Mouse (Mus musculus) kidney, embryonic 14.5 days (tissue): ENCODE results near the gene Dag1. TPM values are rescaled to one million over a fixed set of nuclear protein-coding genes. Genes with fewer than 3 reads are reported as not detected.
"Not testable (repeated sequence)": the region's sequence is repeated elsewhere in the genome, so short reads cannot be mapped to it uniquely, and the experiment has no call there.

Source experiments
- ATAC-seq: fragments of 200-750 bp; cut with Nextera tagmentation; 2 replicates; pipeline ENCODE4 v1.8.0; 2017; ENCODE audit warnings: moderate number of reproducible peaks, mild to moderate bottlenecking, moderate TSS enrichment, moderate library complexity; ENCODE audit not compliant: low FRiP score, low TSS enrichment
- H3K27ac ChIP-seq: fragments of 300-500 bp; sonication (generic); 2 replicates; pipeline ENCODE4 v1.5.1; 2014; ENCODE audit warnings: low read depth, mild to moderate bottlenecking, low read length, moderate library complexity, mixed read lengths
- H3K27me3 ChIP-seq: fragments of 300-500 bp; sonication (generic); 2 replicates; pipeline ENCODE4 v1.6.1; 2014; ENCODE audit warnings: mild to moderate bottlenecking, low read length; ENCODE audit not compliant: control insufficient read depth, insufficient read depth
- H3K36me3 ChIP-seq: fragments of 300-500 bp; sonication (generic); 2 replicates; pipeline ENCODE4 v1.6.1; 2014; ENCODE audit warnings: low read length, mixed read lengths; ENCODE audit not compliant: control insufficient read depth, insufficient read depth
- H3K4me1 ChIP-seq: fragments of 300-500 bp; sonication (generic); 2 replicates; pipeline ENCODE4 v1.6.1; 2014; ENCODE audit warnings: low read length, mixed read lengths; ENCODE audit not compliant: control insufficient read depth, insufficient read depth
- H3K4me2 ChIP-seq: fragments of 300-500 bp; sonication (generic); replicated peaks from 2 replicates; pipeline ENCODE4 v1.6.1; 2014; ENCODE audit warnings: low read depth, mild to moderate bottlenecking, low read length
- H3K4me3 ChIP-seq: fragments of 300-500 bp; sonication (generic); 2 replicates; pipeline ENCODE4 v1.5.1; 2014; ENCODE audit warnings: mild to moderate bottlenecking, low read length
- H3K9ac ChIP-seq: fragments of 300-500 bp; sonication (generic); 2 replicates; pipeline ENCODE4 v1.6.1; 2014; ENCODE audit warnings: low read depth, mild to moderate bottlenecking, low read length, moderate library complexity
- H3K9me3 ChIP-seq: fragments of 300-500 bp; sonication (generic); 2 replicates; pipeline ENCODE4 v1.6.1; 2016; ENCODE audit warnings: low read length; ENCODE audit not compliant: control insufficient read depth
- WGBS: fragments of 180-500 bp; shearing (Covaris S2); extraction: QIAGEN DNeasy Blood & Tissue Kit; methylation state at CpG from one replicate; pipeline ENCODE4 v1.1.7; 2014; 5-methylcytosine and 5-hydroxymethylcytosine counted together
- polyA plus RNA-seq: library from polyadenylated mRNA; unstranded; fragments of >200 nt; fragmentation: Nextera tagmentation; extraction: Ambion mirVana; gene quantifications from 2 replicates; pipeline ENCODE4 v1.2.1, GENCODE M21; 2014

Dag1 gene
- polyA plus RNA-seq, 1 experiment from 2014 or later = 129 TPM

DNA sequence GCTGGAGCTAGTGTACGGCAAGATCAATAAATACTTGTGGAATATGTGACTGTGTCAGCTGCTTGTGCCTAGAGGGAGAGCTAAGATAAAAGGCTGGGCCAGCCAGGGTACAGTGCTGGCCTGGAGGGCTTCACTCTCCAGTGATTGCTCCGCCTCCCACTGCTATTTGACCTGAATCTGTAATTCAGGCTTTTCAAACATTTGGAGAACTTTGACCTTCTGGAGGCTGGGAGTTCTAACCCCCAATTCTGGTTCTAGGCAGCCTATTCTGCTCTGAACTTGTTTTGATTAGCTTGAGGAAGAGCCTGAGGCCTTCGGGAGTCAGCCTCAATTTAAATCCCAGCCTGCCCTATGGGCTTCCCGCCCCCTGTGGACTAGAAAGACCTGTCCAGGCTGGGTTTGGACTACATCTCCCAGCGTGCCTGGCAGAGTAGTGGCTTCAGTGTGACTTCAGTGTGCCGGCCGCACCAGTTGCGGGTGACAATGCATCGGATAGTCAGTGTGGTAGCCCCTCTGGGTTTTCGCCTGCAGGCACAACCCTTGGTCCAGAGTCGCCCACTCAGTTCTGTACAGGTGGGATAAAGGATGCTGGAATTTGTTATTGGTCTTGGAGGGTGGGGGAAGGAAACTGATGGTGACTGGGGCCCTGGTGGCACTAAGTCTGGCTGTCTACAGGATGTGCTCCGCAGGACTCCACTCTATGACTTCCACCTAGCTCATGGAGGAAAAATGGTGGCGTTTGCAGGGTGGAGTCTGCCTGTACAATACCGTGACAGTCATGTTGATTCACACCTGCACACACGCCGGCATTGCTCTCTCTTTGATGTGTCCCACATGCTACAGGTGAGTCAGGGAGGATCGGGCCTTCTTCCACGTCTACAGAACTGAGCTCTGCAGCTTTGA is 32.9 kb upstream of the Dag1 start, which contains the start of gene Amt:
TSS of gene Amt (plus strand) at position 401 of the 903 bp plus-strand sequence.
- peak within 1 kb of the TSS; percentile 39 for H3K4me3 ChIP-seq
- H3K27me3 ChIP-seq = no peaks in the 10 kb centered on the region
- H3K4me1 ChIP-seq = no peaks in the 10 kb centered on the region; the same call in 1 of the 2 replicates
- peak within 1 kb of the TSS; percentile 51 for H3K4me2 ChIP-seq
- peaks cover 13% of the 10 kb centered on the region; the same call in 1 of the 2 replicates for H3K36me3 ChIP-seq
- H3K9ac ChIP-seq = peak within 1 kb of the TSS; percentile 44
- WGBS = 19% methylated on average over 18 of the region's 18 CpGs
- peak within 1 kb of the TSS; percentile 39 for H3K27ac ChIP-seq
- H3K9me3 ChIP-seq = no peaks in the 10 kb centered on the region
- peak; percentile 84 for ATAC-seq

GRCm38 (mm10) chr9:108290773-108291172 is 27.0 kb upstream of the Dag1 start:
- WGBS = 57% methylated on average over 6 of the region's 6 CpGs
- H3K36me3 ChIP-seq = no peaks in the 10 kb centered on the region; the same call in 1 of the 2 replicates
- H3K9ac ChIP-seq = peak overlapping the region; percentile 56
- H3K27me3 ChIP-seq = no peaks in the 10 kb centered on the region
- H3K4me3 ChIP-seq = peak overlapping the region; percentile 59
- ATAC-seq = 0 out of 2 replicates have a peak, but pooled peaks have one; percentile 4
- H3K9me3 ChIP-seq = no peaks in the 10 kb centered on the region
- no peak overlapping the region for H3K27ac ChIP-seq
- H3K4me1 ChIP-seq = peaks cover 4% of the 10 kb centered on the region
- peak overlapping the region; percentile 56 for H3K4me2 ChIP-seq

GRCm38 (mm10) chr9:108290016-108290750 is 26.4 kb upstream of the Dag1 start, which contains the start of gene Nicn1:
Gene Nicn1, plus strand, starts transcription at chr9:108290429.
- H3K4me1 ChIP-seq = peaks cover 4% of the 10 kb centered on the region
- no peaks in the 10 kb centered on the region; the same call in 1 of the 2 replicates for H3K36me3 ChIP-seq
- no peaks in the 10 kb centered on the region for H3K27me3 ChIP-seq
- H3K9me3 ChIP-seq = no peaks in the 10 kb centered on the region
- peak within 1 kb of the TSS; percentile 59 for H3K9ac ChIP-seq
- peak within 1 kb of the TSS; percentile 73 for H3K27ac ChIP-seq
- peak within 1 kb of the TSS; percentile 59 for H3K4me3 ChIP-seq
- WGBS = under 1% methylated on average over 32 of the region's 32 CpGs
- H3K4me2 ChIP-seq = peak within 1 kb of the TSS; percentile 56
- ATAC-seq = peak; percentile 98

DNA sequence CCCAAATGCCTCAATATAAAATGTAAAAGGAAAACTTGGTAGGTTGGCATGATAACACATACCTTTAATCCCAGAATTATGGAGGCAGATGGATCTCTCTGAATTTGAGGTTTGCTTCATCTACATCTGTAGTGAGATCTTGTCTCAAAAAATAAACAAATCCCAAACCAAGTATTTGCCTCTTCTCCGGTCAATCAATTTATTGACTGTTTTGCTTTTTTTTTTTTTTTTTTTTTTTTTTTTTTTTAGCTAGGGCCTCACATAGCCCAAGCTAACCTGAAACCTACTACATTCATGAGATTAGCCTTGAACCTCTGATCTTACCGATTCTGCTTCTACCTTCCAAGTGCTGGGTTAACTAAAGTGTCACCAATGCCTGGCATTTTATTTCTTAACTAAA is 25.6 kb upstream of the Dag1 start:
- H3K4me2 ChIP-seq = peak overlapping the region; percentile 47
- ATAC-seq = no peak
- H3K9me3 ChIP-seq = no peaks in the 10 kb centered on the region
- WGBS = 67% methylated on average over 2 of the region's 2 CpGs
- peak overlapping the region; percentile 59; the same call in 1 of the 2 replicates for H3K4me3 ChIP-seq
- H3K27me3 ChIP-seq = no peaks in the 10 kb centered on the region
- no peaks in the 10 kb centered on the region; the same call in 1 of the 2 replicates for H3K36me3 ChIP-seq
- no peak overlapping the region for H3K27ac ChIP-seq
- peaks cover 4% of the 10 kb centered on the region for H3K4me1 ChIP-seq
- peak overlapping the region; percentile 59; the same call in 1 of the 2 replicates for H3K9ac ChIP-seq

GRCm38 (mm10) chr9:108287526-108288238 is 23.9 kb upstream of the Dag1 start:
- H3K4me3 ChIP-seq, H3K36me3 ChIP-seq, H3K9ac ChIP-seq, ATAC-seq, H3K27ac ChIP-seq, H3K9me3 ChIP-seq, H3K4me1 ChIP-seq, H3K4me2 ChIP-seq, H3K27me3 ChIP-seq: not testable (repeated sequence)
- 93% methylated on average over 4 of the region's 6 CpGs for WGBS

DNA sequence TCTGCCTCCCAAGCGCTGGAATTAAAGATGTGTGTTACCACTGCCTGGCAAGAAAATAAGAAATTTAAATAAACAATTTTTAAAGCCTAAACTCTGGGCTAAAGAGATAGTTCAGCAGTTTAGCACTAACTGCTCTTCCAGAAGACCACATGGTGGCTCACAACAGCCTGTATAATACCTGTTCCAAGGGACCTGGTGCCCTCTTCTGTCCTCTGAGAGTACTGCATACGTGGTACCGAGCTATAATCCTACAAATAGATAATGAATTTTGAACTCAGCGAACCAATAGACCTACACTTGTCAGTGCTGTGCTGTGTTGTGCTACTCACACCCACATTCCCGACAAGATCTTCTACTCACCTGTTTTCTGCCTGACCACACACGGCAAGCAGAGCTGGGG is 20.7 kb upstream of the Dag1 start:
- 11% methylated on average over 6 of the region's 6 CpGs for WGBS
- Histone ChIP-seq H3K4me2 (no peak overlapping the region), H3K27me3 (no peaks in the 10 kb centered on the region), H3K27ac (no peak overlapping the region), H3K4me3 (no peak overlapping the region), H3K36me3 (no peaks in the 10 kb centered on the region), H3K4me1 (no peaks in the 10 kb centered on the region), H3K9me3 (no peaks in the 10 kb centered on the region), H3K9ac (no peak overlapping the region)
- ATAC-seq = peak; percentile 76

GRCm38 (mm10) chr9:108280071-108280828 is 16.5 kb upstream of the Dag1 start:
- Histone ChIP-seq H3K27me3 (no peaks in the 10 kb centered on the region), H3K9me3 (no peaks in the 10 kb centered on the region), H3K4me2 (no peak overlapping the region), H3K9ac (no peak overlapping the region), H3K36me3 (no peaks in the 10 kb centered on the region), H3K4me3 (no peak overlapping the region), H3K27ac (peak overlapping the region; percentile 30; the same call in 1 of the 2 replicates), H3K4me1 (no peaks in the 10 kb centered on the region)
- peak; percentile 59; the same call in 1 of the 2 replicates for ATAC-seq
- 43% methylated on average over 8 of the region's 8 CpGs for WGBS
